Mouse (Mus musculus): Measurements from ENCODE around the gene Rad9b.
A peak's percentile ranks its signal among the peaks of the same experiment; 100 is the strongest.

The Rad9b gene

GRCm38 (mm10) chr5:122280827-122281462, 73.1 kb downstream of the Rad9b start:
- peak; percentile 69 to 88 for DNase-seq

- DNase-seq = no peak
Measured at GRCm38 (mm10) chr5:122280422-122280826, 73.6 kb downstream of the Rad9b start.

GRCm38 (mm10) chr5:122279799-122280421, 74.1 kb downstream of the Rad9b start:
- DNase-seq = no peak

GRCm38 (mm10) chr5:122278946-122279345, 75.1 kb downstream of the Rad9b start:
- no peak for DNase-seq

GRCm38 (mm10) chr5:122274785-122275184, 79.2 kb downstream of the Rad9b start:
- peak; percentile 78 to 87 for DNase-seq

Measured in kidney, postnatal 25 days (tissue).